Mouse (Mus musculus) hindbrain, postnatal 0 days (tissue): Measurements from ENCODE around the gene Tmc7. TPM values are rescaled to one million over a fixed set of nuclear protein-coding genes. Genes with fewer than 3 reads are reported as not detected.
A peak's percentile ranks its signal among the peaks of the same experiment; 100 is the strongest.

Experiments
- ATAC-seq: fragments of 200-750 bp; cut with Nextera tagmentation; 2 replicates; pipeline ENCODE4 v1.8.0; 2017; ENCODE audit warnings: mild to moderate bottlenecking, moderate TSS enrichment, moderate library complexity
- DNase-seq: peaks from one replicate; pipeline ENCODE4 v3.0.0-alpha.2; 2015; ENCODE audit warnings: low spot score
- H3K27ac ChIP-seq: fragments of 300-500 bp; sonication (generic); 2 replicates; pipeline ENCODE4 v1.5.1; 2014; ENCODE audit warnings: mild to moderate bottlenecking
- H3K27me3 ChIP-seq: fragments of 300-500 bp; sonication (generic); 2 replicates; pipeline ENCODE4 v1.6.1; 2014; ENCODE audit warnings: low read length, mixed read lengths; ENCODE audit not compliant: insufficient read depth
- H3K36me3 ChIP-seq: fragments of 300-500 bp; sonication (generic); 2 replicates; pipeline ENCODE4 v1.6.1; 2014; ENCODE audit warnings: low read length, mixed read lengths; ENCODE audit not compliant: insufficient read depth
- H3K4me1 ChIP-seq: fragments of 300-500 bp; sonication (generic); 2 replicates; pipeline ENCODE4 v1.6.1; 2014; ENCODE audit warnings: antibody characterized with exemption, low read length, mixed read lengths; ENCODE audit not compliant: insufficient read depth
- H3K4me2 ChIP-seq: fragments of 300-500 bp; sonication (generic); 2 replicates; pipeline ENCODE4 v1.6.1; 2014; ENCODE audit warnings: low read depth, mild to moderate bottlenecking, low read length, moderate library complexity, mixed read lengths
- H3K4me3 ChIP-seq: fragments of 300-500 bp; sonication (generic); 2 replicates; pipeline ENCODE4 v1.5.1; 2014; ENCODE audit warnings: low read length
- H3K9ac ChIP-seq: fragments of 300-500 bp; sonication (generic); replicated peaks from 2 replicates; pipeline ENCODE4 v1.6.1; 2014; ENCODE audit warnings: mild to moderate bottlenecking, low read length, moderate library complexity, mixed read lengths
- H3K9me3 ChIP-seq: fragments of 300-500 bp; sonication (generic); 2 replicates; pipeline ENCODE4 v1.6.1; 2016; ENCODE audit warnings: low read length, mixed read lengths
- CTCF ChIP-seq: IDR thresholded peaks from 2 replicates; pipeline ENCODE4 v1.5.1; 2016; ENCODE audit warnings: antibody characterized with exemption, control low read depth, low read depth
- WGBS: fragments of 180-500 bp; shearing (Covaris S2); extraction: QIAGEN DNeasy Blood & Tissue Kit; methylation state at CpG from one replicate; pipeline ENCODE4 v1.1.7; 2014; 5-methylcytosine and 5-hydroxymethylcytosine counted together
- polyA plus RNA-seq: library from polyadenylated mRNA; unstranded; fragments of >200 nt; fragmentation: Nextera tagmentation; extraction: Ambion mirVana; gene quantifications from 2 replicates; pipeline ENCODE4 v1.2.1, GENCODE M21; 2015
- total RNA-seq: library from RNA; depleted of rRNA; stranded (reverse); fragments of >200 nt; gene quantifications from 2 replicates; pipeline ENCODE4 v1.2.3, GENCODE M21; 2014

The Tmc7 gene
- total and polyA plus RNA-seq, 2 experiments from 2014 or later: 5.3 to 11.8 TPM

- DNase-seq (no peak), ATAC-seq (no peak)
- TF ChIP-seq CTCF: no peak
- WGBS: 83% methylated on average over 5 of the region's 5 CpGs
- Histone ChIP-seq H3K4me2 (no peak overlapping the region), H3K36me3 (no peaks in the 10 kb centered on the region), H3K9me3 (no peaks in the 10 kb centered on the region), H3K4me1 (no peaks in the 10 kb centered on the region), H3K4me3 (no peak overlapping the region), H3K9ac (no peak overlapping the region), H3K27me3 (no peaks in the 10 kb centered on the region), H3K27ac (no peak overlapping the region)
Observed at GRCm38 (mm10) chr7:118618104-118618503, 33.6 kb upstream of the Tmc7 start.

DNA sequence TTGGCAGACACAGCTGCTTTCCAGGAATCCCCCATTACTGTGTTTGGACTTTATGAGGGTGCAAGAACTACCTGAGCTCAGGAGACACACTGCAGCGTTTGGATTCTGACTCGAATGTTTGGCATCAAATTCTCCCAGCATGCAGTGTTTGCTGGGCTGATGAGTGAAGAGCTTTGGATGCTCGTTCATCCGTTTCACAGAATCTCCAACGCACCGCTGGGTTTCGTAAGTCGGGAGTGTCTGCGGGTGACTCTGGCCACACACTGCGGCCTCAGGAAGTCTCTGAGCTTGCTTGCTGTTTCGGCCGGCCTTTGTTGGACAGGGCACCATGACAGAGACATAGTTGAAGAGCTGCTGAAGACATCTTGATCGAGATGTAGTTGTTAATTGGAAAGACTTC is 29.5 kb upstream of the Tmc7 start:
- Histone ChIP-seq H3K36me3 (no peaks in the 10 kb centered on the region), H3K9me3 (no peaks in the 10 kb centered on the region), H3K4me2 (peak overlapping the region; percentile 29), H3K9ac (no peak overlapping the region), H3K27ac (no peak overlapping the region), H3K4me3 (no peak overlapping the region), H3K4me1 (no peaks in the 10 kb centered on the region), H3K27me3 (no peaks in the 10 kb centered on the region)
- no peak for TF ChIP-seq CTCF
- whole genome bisulfite sequencing: 20% methylated on average over 13 of the region's 13 CpGs
- DNase-seq (no peak), ATAC-seq (no peak)

GRCm38 (mm10) chr7:118611933-118612332 is 27.4 kb upstream of the Tmc7 start:
- Histone ChIP-seq H3K4me3 (no peak overlapping the region), H3K9me3 (no peaks in the 10 kb centered on the region), H3K4me1 (no peaks in the 10 kb centered on the region), H3K27ac (no peak overlapping the region), H3K36me3 (no peaks in the 10 kb centered on the region), H3K27me3 (no peaks in the 10 kb centered on the region), H3K4me2 (no peak overlapping the region), H3K9ac (no peak overlapping the region)
- DNase-seq (no peak), ATAC-seq (no peak)
- no peak for TF ChIP-seq CTCF
- 44% methylated on average over 8 of the region's 8 CpGs for WGBS

DNA sequence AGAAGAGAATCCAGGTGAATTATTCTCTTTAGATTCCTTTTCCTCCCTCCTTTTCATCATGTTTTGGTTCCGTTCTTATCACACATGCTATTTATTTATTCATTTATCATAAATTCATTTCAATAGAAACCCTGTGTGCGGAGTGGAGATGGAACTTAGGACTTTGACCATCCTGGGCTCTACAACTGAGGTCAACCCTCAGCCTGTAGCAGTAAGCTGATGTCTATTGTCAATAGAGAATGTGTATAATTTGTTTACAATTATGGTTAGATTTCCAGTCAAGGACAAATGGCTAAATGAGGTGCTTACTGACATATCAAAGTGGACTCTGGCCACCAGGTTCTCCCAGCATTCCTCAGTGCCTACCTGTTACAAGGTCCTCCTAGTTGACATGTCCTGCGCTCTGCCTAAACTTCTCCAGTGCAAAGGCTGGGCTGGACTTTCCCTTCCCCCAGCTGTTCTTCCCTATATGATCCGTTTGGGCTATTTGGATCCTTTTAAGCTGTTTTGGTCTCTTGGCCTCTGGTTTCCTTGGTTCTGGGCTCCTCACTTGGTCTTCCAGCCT is 26.7 kb upstream of the Tmc7 start:
- no peak overlapping the region for H3K9ac ChIP-seq
- no peak overlapping the region for H3K4me2 ChIP-seq
- DNase-seq (no peak), ATAC-seq (no peak)
- WGBS: 89% methylated on average over 4 of the region's 4 CpGs
- TF ChIP-seq CTCF: no peak
- no peak overlapping the region for H3K4me3 ChIP-seq
- H3K9me3 ChIP-seq: no peaks in the 10 kb centered on the region
- H3K36me3 ChIP-seq: no peaks in the 10 kb centered on the region
- no peaks in the 10 kb centered on the region for H3K27me3 ChIP-seq
- no peak overlapping the region for H3K27ac ChIP-seq
- no peaks in the 10 kb centered on the region for H3K4me1 ChIP-seq

DNA sequence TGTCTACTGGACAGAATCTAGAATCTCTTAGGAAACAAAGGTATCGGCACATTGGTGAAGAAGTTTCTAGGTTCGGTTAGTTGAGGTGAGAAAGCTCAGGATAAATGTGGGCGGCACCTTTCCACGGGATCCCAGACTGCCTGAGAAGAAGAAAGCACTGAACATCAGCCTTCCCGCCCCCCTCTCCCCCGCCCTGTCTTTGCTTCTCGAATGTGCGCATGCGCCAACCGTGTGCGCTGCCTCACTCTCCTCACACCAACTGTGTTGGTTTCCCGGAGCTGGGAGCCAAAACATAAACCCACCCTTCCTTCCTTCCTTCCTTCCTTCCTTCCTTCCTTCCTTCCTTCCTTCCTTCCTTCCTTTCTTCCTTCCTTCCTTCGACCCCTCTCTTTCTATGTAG is 26.2 kb upstream of the Tmc7 start:
- H3K9ac ChIP-seq: no peak overlapping the region
- TF ChIP-seq CTCF: no peak
- no peaks in the 10 kb centered on the region for H3K27me3 ChIP-seq
- no peak overlapping the region for H3K4me2 ChIP-seq
- no peaks in the 10 kb centered on the region for H3K4me1 ChIP-seq
- H3K4me3 ChIP-seq: no peak overlapping the region
- H3K36me3 ChIP-seq: no peaks in the 10 kb centered on the region
- H3K9me3 ChIP-seq: no peaks in the 10 kb centered on the region
- ATAC-seq: no peak
- no peak overlapping the region for H3K27ac ChIP-seq
- 87% methylated on average over 13 of the region's 13 CpGs for WGBS
- DNase-seq: no peak

- no peaks in the 10 kb centered on the region for H3K36me3 ChIP-seq
- no peaks in the 10 kb centered on the region for H3K9me3 ChIP-seq
- TF ChIP-seq CTCF: no peak
- WGBS: 94% methylated on average over 7 of the region's 7 CpGs
- DNase-seq (no peak), ATAC-seq (no peak)
- no peak overlapping the region for H3K4me2 ChIP-seq
- H3K9ac ChIP-seq: no peak overlapping the region
- no peaks in the 10 kb centered on the region for H3K4me1 ChIP-seq
- H3K4me3 ChIP-seq: no peak overlapping the region
- H3K27ac ChIP-seq: no peak overlapping the region
- H3K27me3 ChIP-seq: no peaks in the 10 kb centered on the region
Observed at GRCm38 (mm10) chr7:118609815-118610214, 25.3 kb upstream of the Tmc7 start.

- Histone ChIP-seq H3K27ac (no peak overlapping the region), H3K36me3 (no peaks in the 10 kb centered on the region), H3K4me1 (no peaks in the 10 kb centered on the region), H3K4me2 (no peak overlapping the region), H3K27me3 (no peaks in the 10 kb centered on the region), H3K9me3 (no peaks in the 10 kb centered on the region), H3K9ac (no peak overlapping the region), H3K4me3 (no peak overlapping the region)
- DNase-seq (no peak), ATAC-seq (no peak)
- 59% methylated on average over 8 of the region's 8 CpGs for WGBS
- no peak for TF ChIP-seq CTCF
Observed at GRCm38 (mm10) chr7:118604842-118605241, 20.3 kb upstream of the Tmc7 start.
